Mouse (Mus musculus) ES-Bruce4 (cell line): ENCODE measurements at regions not wholly inside any gene's neighbourhood (a gene's known extent, or its start where the extent isn't known, plus 50 kb on each side); places are given as distances from the start of the nearest gene placed in this dataset.

Experiments used
- CTCF ChIP-seq: IDR thresholded peaks from one replicate; pipeline ENCODE4 v1.8.1; 2011; ENCODE audit warnings: low read depth, low read length
- EP300 ChIP-seq: IDR thresholded peaks from 2 replicates; pipeline ENCODE4 v1.6.1; 2011; ENCODE audit warnings: low read depth, low read length; ENCODE audit not compliant: insufficient read depth

DNA sequence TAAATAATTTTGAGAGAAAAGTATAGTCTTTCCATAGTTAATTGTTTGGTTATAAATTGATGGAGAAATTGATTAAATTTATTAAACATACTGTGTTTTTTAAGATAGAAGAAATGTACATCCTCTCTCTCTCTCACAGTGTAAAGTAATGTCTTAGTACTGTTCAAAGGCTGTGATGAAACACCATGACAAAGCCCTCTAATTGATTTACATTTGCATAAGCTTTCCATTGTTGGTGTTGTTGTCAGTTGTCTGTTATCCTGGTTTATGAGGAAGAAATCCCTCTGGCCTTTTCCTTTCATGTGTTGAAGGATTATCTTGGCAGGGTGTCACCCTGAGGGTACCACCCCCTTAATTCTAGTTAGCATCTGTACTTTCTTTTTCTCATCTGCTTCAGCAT, 207.2 kb upstream of the Dmd start:
- TF ChIP-seq CTCF (no peak), EP300 (no peak)
